Mouse (Mus musculus): ENCODE measurements around the gene Prox1.

- TF ChIP-seq CTCF (IDR thresholded peaks at IDR 0.05; ENCODE audit: insufficient read depth, low read length) (no peak), POLR2A (IDR thresholded peaks at IDR 0.05; ENCODE audit: borderline replicate concordance, extremely low read depth, low read depth, low read length) (no peak)
These were observed 19.9 kb upstream of the Prox1 start for GRCm38 (mm10) chr1:190190231-190190965.

Measured in lung, adult 2 months (tissue).